Mouse (Mus musculus) macrophage (primary cell): ENCODE measurements around the gene Ccpg1os. TPM values are rescaled to one million over a fixed set of nuclear protein-coding genes. Genes with fewer than 3 reads are reported as not detected.

Experiments
- H3K27ac ChIP-seq: fragments of 350-480 bp; formaldehyde crosslinking; 2 replicates; pipeline ENCODE4 v1.9.0; 2021
- H3K36me3 ChIP-seq: fragments of 350-480 bp; formaldehyde crosslinking; 2 replicates; pipeline ENCODE4 v1.9.0; 2021; ENCODE audit errors: inconsistent target
- H3K4me3 ChIP-seq: fragments of 350-480 bp; formaldehyde crosslinking; 2 replicates; pipeline ENCODE4 v1.9.0; 2021; ENCODE audit errors: inconsistent target
- H3K79me2 ChIP-seq: fragments of 350-480 bp; formaldehyde crosslinking; 2 replicates; pipeline ENCODE4 v1.9.0; 2021; ENCODE audit errors: inconsistent target
- WGBS: methylation state at CpG from one replicate; pipeline ENCODE4 v1.1.7; 2026; ENCODE audit warnings: inconsistent platforms; ENCODE audit not compliant: missing documents; 5-methylcytosine and 5-hydroxymethylcytosine counted together
- polyA plus RNA-seq: library from polyadenylated mRNA; stranded (reverse); fragments of 250-400 nt; gene quantifications from 3 replicates; pipeline ENCODE4 v1.2.4, GENCODE M21; 2018; ENCODE audit warnings: inconsistent platforms
- total RNA-seq, 78 experiments: library from RNA; depleted of rRNA; stranded (reverse); fragments of 250-400 nt; gene quantifications; 1 replicate in 9 of 78; 2 replicates in 24 of 78; 3 replicates in 43 of 78; 4 replicates in 2 of 78; pipeline ENCODE4 v1.2.4; 2018; ENCODE audit warnings: inconsistent platforms in 56 of 78

Ccpg1os gene
- 1 to 10 TPM in 12 of 26 experiments, under 1 TPM in 4, not detected in 10; 0.43 to 5.8 (median 1.3) TPM for total RNA-seq (2018; cell fraction: chromatin; rRNA removed)
- 1 to 10 TPM; 1.8 to 5.5 (median 2.9) TPM for total RNA-seq (2018; cell fraction: cytosol; rRNA removed)
- 1 to 10 TPM in 9 of 26 experiments, under 1 TPM in 5, not detected in 12; 0.62 to 9.5 (median 1.4) TPM for total RNA-seq (2018; cell fraction: nucleus; rRNA removed)
- 2.3 to 5.5 TPM (median 3.3 TPM) in 3 replicates for polyA plus RNA-seq

GRCm38 (mm10) chr9:72985250-72986220 is at the start of gene Ccpg1os, which contains the start of gene Ccpg1:
Gene Ccpg1os, minus strand, starts transcription at chr9:72985382.
Gene Ccpg1, plus strand, starts transcription at chr9:72985429.
- Histone ChIP-seq H3K4me3 (peak within 1 kb of the TSS; percentile 73), H3K36me3 (no peaks in the 10 kb centered on the region), H3K79me2 (peaks cover 46% of the 10 kb centered on the region; the same call in 1 of the 2 replicates), H3K27ac (no peak within 1 kb of the TSS)
- WGBS: under 1% methylated on average over 85 of the region's 88 CpGs

- H3K36me3 ChIP-seq: 0 out of 2 replicates have a peak, but pooled peaks cover 3% of the 10 kb centered on the region
- no peaks in the 10 kb centered on the region for H3K79me2 ChIP-seq
- WGBS: 100% methylated on average over 1 of the region's 1 CpGs
- no peak overlapping the region for H3K4me3 ChIP-seq
- no peak overlapping the region for H3K27ac ChIP-seq
Observed at GRCm38 (mm10) chr9:73033406-73033805, 48.2 kb upstream of the Ccpg1os start.

GRCm38 (mm10) chr9:73031421-73031820 is 46.2 kb upstream of the Ccpg1os start:
- Histone ChIP-seq H3K27ac (no peak overlapping the region), H3K36me3 (0 out of 2 replicates have a peak, but pooled peaks cover 3% of the 10 kb centered on the region)
- WGBS: 95% methylated on average over 4 of the region's 4 CpGs

GRCm38 (mm10) chr9:73030443-73030842 is 45.3 kb upstream of the Ccpg1os start:
- H3K79me2 ChIP-seq: no peaks in the 10 kb centered on the region
- H3K36me3 ChIP-seq: 0 out of 2 replicates have a peak, but pooled peaks cover 3% of the 10 kb centered on the region
- no peak overlapping the region for H3K27ac ChIP-seq
- H3K4me3 ChIP-seq: no peak overlapping the region
- 63% methylated on average over 1 of the region's 1 CpGs for WGBS

More at GRCm38 (mm10) chr9:73031421-73031820, 46.2 kb upstream of the Ccpg1os start:
- no peaks in the 10 kb centered on the region for H3K79me2 ChIP-seq
- H3K4me3 ChIP-seq: no peak overlapping the region

GRCm38 (mm10) chr9:73025818-73026636 is 40.8 kb upstream of the Ccpg1os start:
- Histone ChIP-seq H3K36me3 (peaks cover 4% of the 10 kb centered on the region; the same call in 1 of the 2 replicates), H3K4me3 (no peak overlapping the region), H3K27ac (no peak overlapping the region), H3K79me2 (no peaks in the 10 kb centered on the region)
- 89% methylated on average over 13 of the region's 17 CpGs for WGBS

GRCm38 (mm10) chr9:73020566-73021097 is 35.5 kb upstream of the Ccpg1os start:
- H3K27ac ChIP-seq: no peak overlapping the region
- no peaks in the 10 kb centered on the region for H3K79me2 ChIP-seq
- no peak overlapping the region for H3K4me3 ChIP-seq
- WGBS: 94% methylated on average over 5 of the region's 5 CpGs
- peaks cover 24% of the 10 kb centered on the region; the same call in 1 of the 2 replicates for H3K36me3 ChIP-seq

- Histone ChIP-seq H3K79me2 (no peaks in the 10 kb centered on the region), H3K36me3 (peaks cover 32% of the 10 kb centered on the region; the same call in 1 of the 2 replicates), H3K4me3 (no peak overlapping the region), H3K27ac (no peak overlapping the region)
- WGBS: 94% methylated on average over 10 of the region's 10 CpGs
Observed at GRCm38 (mm10) chr9:73019841-73020240, 34.7 kb upstream of the Ccpg1os start.

- WGBS: 93% methylated on average over 13 of the region's 13 CpGs
- peaks cover 63% of the 10 kb centered on the region for H3K36me3 ChIP-seq
Observed at GRCm38 (mm10) chr9:73014724-73015123, 29.5 kb upstream of the Ccpg1os start.

GRCm38 (mm10) chr9:73012629-73013028 is 27.4 kb upstream of the Ccpg1os start:
- Histone ChIP-seq H3K27ac (no peak overlapping the region), H3K36me3 (peaks cover 63% of the 10 kb centered on the region), H3K4me3 (no peak overlapping the region), H3K79me2 (no peaks in the 10 kb centered on the region)
- WGBS: 90% methylated on average over 4 of the region's 4 CpGs

More at GRCm38 (mm10) chr9:73014724-73015123, 29.5 kb upstream of the Ccpg1os start:
- H3K79me2 ChIP-seq: no peaks in the 10 kb centered on the region
- no peak overlapping the region for H3K4me3 ChIP-seq
- no peak overlapping the region for H3K27ac ChIP-seq

- WGBS: 13% methylated on average over 3 of the region's 3 CpGs
- Histone ChIP-seq H3K27ac (no peak overlapping the region), H3K4me3 (no peak overlapping the region), H3K79me2 (no peaks in the 10 kb centered on the region), H3K36me3 (peaks cover 54% of the 10 kb centered on the region)
Observed at GRCm38 (mm10) chr9:73008384-73008783, 23.2 kb upstream of the Ccpg1os start.

- no peaks in the 10 kb centered on the region for H3K79me2 ChIP-seq
- H3K36me3 ChIP-seq: peaks cover 34% of the 10 kb centered on the region; the same call in 1 of the 2 replicates
- no peak overlapping the region for H3K27ac ChIP-seq
- H3K4me3 ChIP-seq: no peak overlapping the region
- 98% methylated on average over 3 of the region's 3 CpGs for WGBS
Observed at GRCm38 (mm10) chr9:73006175-73006574, 21.0 kb upstream of the Ccpg1os start.

- H3K79me2 ChIP-seq: no peaks in the 10 kb centered on the region
- H3K27ac ChIP-seq: no peak overlapping the region
- H3K36me3 ChIP-seq: peaks cover 23% of the 10 kb centered on the region; the same call in 1 of the 2 replicates
- WGBS: 87% methylated on average over 6 of the region's 6 CpGs
- H3K4me3 ChIP-seq: no peak overlapping the region
Observed at GRCm38 (mm10) chr9:73005106-73005505, 19.9 kb upstream of the Ccpg1os start.

GRCm38 (mm10) chr9:73004076-73004475 is 18.9 kb upstream of the Ccpg1os start:
- Histone ChIP-seq H3K79me2 (no peaks in the 10 kb centered on the region), H3K36me3 (peaks cover 22% of the 10 kb centered on the region; the same call in 1 of the 2 replicates), H3K27ac (no peak overlapping the region), H3K4me3 (no peak overlapping the region)
- WGBS: 98% methylated on average over 8 of the region's 8 CpGs

- Histone ChIP-seq H3K36me3 (peaks cover 22% of the 10 kb centered on the region; the same call in 1 of the 2 replicates), H3K27ac (no peak overlapping the region), H3K79me2 (no peaks in the 10 kb centered on the region), H3K4me3 (no peak overlapping the region)
- WGBS: 96% methylated on average over 3 of the region's 3 CpGs
Observed at GRCm38 (mm10) chr9:73002177-73002576, 17.0 kb upstream of the Ccpg1os start.
